Mouse (Mus musculus) CH12.LX (cell line): ENCODE measurements around the gene Amigo3. TPM values are rescaled to one million over a fixed set of nuclear protein-coding genes. Genes with fewer than 3 reads are reported as not detected.

Experiments used
- DNase-seq: peaks from one replicate; pipeline ENCODE4 v3.0.0-alpha.2; 2013; ENCODE audit errors: extremely low read depth
- H3K27ac ChIP-seq: 2 replicates; pipeline ENCODE4 v1.5.1; 2012; ENCODE audit warnings: low read depth, mild to moderate bottlenecking, control low read depth, moderate library complexity; ENCODE audit not compliant: insufficient read depth
- H3K27me3 ChIP-seq: replicated peaks from 2 replicates; pipeline ENCODE3; 2012; ENCODE audit warnings: inconsistent platforms
- H3K36me3 ChIP-seq, 2 experiments: replicated peaks in 1 of 2; 2 replicates each; pipeline versions ENCODE3 to v1.6.1; 2012; ENCODE audit warnings: inconsistent platforms in 1 of 2, low read length in 1 of 2, mild to moderate bottlenecking in 1 of 2, mixed read lengths in 1 of 2, moderate library complexity in 1 of 2; ENCODE audit not compliant: control insufficient read depth in 1 of 2, insufficient read depth in 1 of 2
- H3K4me1 ChIP-seq, 2 experiments: 2 replicates each; pipeline ENCODE4 v1.6.1; 2012; ENCODE audit warnings: inconsistent platforms in 1 of 2, moderate library complexity in 1 of 2; ENCODE audit not compliant: insufficient read depth in 2 of 2, control insufficient read depth in 1 of 2
- H3K4me2 ChIP-seq: 2 replicates; pipeline ENCODE4 v1.6.1; 2012; ENCODE audit warnings: low read depth, mild to moderate bottlenecking, control low read depth; ENCODE audit not compliant: poor library complexity, insufficient read depth, severe bottlenecking
- H3K4me3 ChIP-seq, 3 experiments: fragments of 150-350 bp in 1 of 3; sonication (generic) in 1 of 3; replicated peaks in 1 of 3; 2 replicates each; pipeline versions ENCODE3 to v1.5.1; 2011 to 2012; ENCODE audit warnings: low read depth in 2 of 3, low read length in 2 of 3, mild to moderate bottlenecking in 2 of 3, moderate library complexity in 2 of 3, control low read depth in 1 of 3, improper control_type of control experiment in 1 of 3, inconsistent platforms in 1 of 3, mixed read lengths in 1 of 3; ENCODE audit not compliant: poor library complexity in 1 of 3
- H3K79me2 ChIP-seq: replicated peaks from 2 replicates; pipeline ENCODE4 v1.6.1; 2012; ENCODE audit warnings: mild to moderate bottlenecking, moderate library complexity; ENCODE audit not compliant: control insufficient read depth, poor library complexity, insufficient read depth, severe bottlenecking; ENCODE audit errors: extremely low read depth
- H3K9ac ChIP-seq: 2 replicates; pipeline ENCODE4 v1.6.1; 2012; ENCODE audit warnings: low read depth, mild to moderate bottlenecking, control low read depth, moderate library complexity; ENCODE audit not compliant: insufficient read depth
- H3K9me3 ChIP-seq: replicated peaks from 2 replicates; pipeline ENCODE3; 2012; ENCODE audit warnings: low read length, inconsistent platforms, mixed read lengths
- BHLHE40 ChIP-seq: IDR thresholded peaks from 2 replicates; pipeline ENCODE4 v1.6.1; 2011; ENCODE audit warnings: mild to moderate bottlenecking, low read depth, low read length, improper control_type of control experiment
- CHD1 ChIP-seq: IDR thresholded peaks from 2 replicates; pipeline ENCODE4 v1.6.1; 2012; ENCODE audit warnings: low read depth, low read length, improper control_type of control experiment, inconsistent platforms
- CHD2 ChIP-seq: IDR thresholded peaks from 2 replicates; pipeline ENCODE4 v1.6.1; 2011; ENCODE audit warnings: low read length, improper control_type of control experiment
- CTCF ChIP-seq, 2 experiments: IDR thresholded peaks in 1 of 2; conservative IDR thresholded peaks in 1 of 2; 2 replicates each; pipeline ENCODE4 v1.5.1; 2011 to 2012; ENCODE audit warnings: low read depth in 2 of 2, low read length in 2 of 2, improper control_type of control experiment in 1 of 2, inconsistent platforms in 1 of 2, mild to moderate bottlenecking in 1 of 2, moderate library complexity in 1 of 2
- E2F4 ChIP-seq: IDR thresholded peaks from 2 replicates; pipeline ENCODE4 v1.6.1; 2011; ENCODE audit warnings: low read depth, low read length, improper control_type of control experiment; ENCODE audit not compliant: insufficient replicate concordance
- ELF1 ChIP-seq: IDR thresholded peaks from 2 replicates; pipeline ENCODE4 v1.6.1; 2014; ENCODE audit warnings: low read depth, mild to moderate bottlenecking, inconsistent platforms, low read length, improper control_type of control experiment
- EP300 ChIP-seq: IDR thresholded peaks from 2 replicates; pipeline ENCODE4 v1.6.1; 2011; ENCODE audit warnings: low read length, improper control_type of control experiment
- ETS1 ChIP-seq: conservative IDR thresholded peaks from 2 replicates; pipeline ENCODE4 v1.6.1; 2012; ENCODE audit warnings: low read depth, mild to moderate bottlenecking, inconsistent platforms, low read length, improper control_type of control experiment, moderate library complexity
- GABPA ChIP-seq: IDR thresholded peaks from 2 replicates; pipeline ENCODE4 v1.6.1; 2012; ENCODE audit warnings: low read depth, low read length, improper control_type of control experiment, inconsistent platforms; ENCODE audit not compliant: insufficient replicate concordance
- HCFC1 ChIP-seq: IDR thresholded peaks from 2 replicates; pipeline ENCODE4 v1.6.1; 2012; ENCODE audit warnings: low read depth, mild to moderate bottlenecking, inconsistent platforms, low read length, improper control_type of control experiment
- IRF4 ChIP-seq: IDR thresholded peaks from 2 replicates; pipeline ENCODE4 v1.6.1; 2014; ENCODE audit warnings: low read depth, mild to moderate bottlenecking, inconsistent platforms, low read length, improper control_type of control experiment
- JUN ChIP-seq: IDR thresholded peaks from 2 replicates; pipeline ENCODE4 v1.6.1; 2011; ENCODE audit warnings: low read depth, mild to moderate bottlenecking, low read length, improper control_type of control experiment, moderate library complexity; ENCODE audit not compliant: insufficient read depth
- JUND ChIP-seq: conservative IDR thresholded peaks from 2 replicates; pipeline ENCODE4 v1.6.1; 2011; ENCODE audit warnings: low read depth, low read length, improper control_type of control experiment
- KAT2A ChIP-seq: IDR thresholded peaks from 2 replicates; pipeline ENCODE4 v1.6.1; 2012; ENCODE audit warnings: low read length, improper control_type of control experiment, inconsistent platforms; ENCODE audit not compliant: insufficient replicate concordance
- MAFK ChIP-seq: IDR thresholded peaks from 2 replicates; pipeline ENCODE4 v1.6.1; 2011; ENCODE audit warnings: low read length, improper control_type of control experiment; ENCODE audit not compliant: insufficient replicate concordance
- MAX ChIP-seq: IDR thresholded peaks from 2 replicates; pipeline ENCODE4 v1.6.1; 2011; ENCODE audit warnings: low read length, improper control_type of control experiment
- MAZ ChIP-seq: IDR thresholded peaks from 2 replicates; pipeline ENCODE4 v1.6.1; 2012; ENCODE audit warnings: low read depth, mild to moderate bottlenecking, inconsistent platforms, low read length, improper control_type of control experiment, moderate library complexity
- MEF2A ChIP-seq: IDR thresholded peaks from 2 replicates; pipeline ENCODE4 v1.6.1; 2014; ENCODE audit warnings: low read depth, mild to moderate bottlenecking, inconsistent platforms, low read length, improper control_type of control experiment, borderline replicate concordance
- MXI1 ChIP-seq: IDR thresholded peaks from 2 replicates; pipeline ENCODE4 v1.6.1; 2011; ENCODE audit warnings: mild to moderate bottlenecking, low read depth, low read length, improper control_type of control experiment
- MYC ChIP-seq: IDR thresholded peaks from 2 replicates; pipeline ENCODE4 v1.6.1; 2011; ENCODE audit warnings: low read depth, mild to moderate bottlenecking, improper control_type of control experiment, low read length
- NELFE ChIP-seq: IDR thresholded peaks from 2 replicates; pipeline ENCODE4 v1.6.1; 2011; ENCODE audit warnings: low read depth, low read length, improper control_type of control experiment
- NRF1 ChIP-seq: IDR thresholded peaks from 2 replicates; pipeline ENCODE4 v1.6.1; 2014; ENCODE audit warnings: low read depth, mild to moderate bottlenecking, inconsistent platforms, low read length, improper control_type of control experiment, moderate library complexity
- PAX5 ChIP-seq: IDR thresholded peaks from 2 replicates; pipeline ENCODE4 v1.6.1; 2012; ENCODE audit warnings: low read length, inconsistent platforms, mixed read lengths
- POLR2A ChIP-seq: IDR thresholded peaks from 2 replicates; pipeline ENCODE4 v1.6.1; 2011; ENCODE audit warnings: low read depth, mild to moderate bottlenecking, improper control_type of control experiment, low read length
- POLR2AphosphoS2 ChIP-seq: IDR thresholded peaks from 2 replicates; pipeline ENCODE4 v1.6.1; 2011; ENCODE audit warnings: low read depth, low read length, improper control_type of control experiment
- RAD21 ChIP-seq: IDR thresholded peaks from 2 replicates; pipeline ENCODE4 v1.6.1; 2011; ENCODE audit warnings: low read depth, mild to moderate bottlenecking, low read length, improper control_type of control experiment, moderate library complexity
- RCOR1 ChIP-seq: conservative IDR thresholded peaks from 2 replicates; pipeline ENCODE4 v1.6.1; 2012; ENCODE audit warnings: low read depth, mild to moderate bottlenecking, inconsistent platforms, low read length, improper control_type of control experiment
- SIN3A ChIP-seq: IDR thresholded peaks from 2 replicates; pipeline ENCODE4 v1.6.1; 2012; ENCODE audit warnings: low read length, improper control_type of control experiment, inconsistent platforms
- SMC3 ChIP-seq: IDR thresholded peaks from 2 replicates; pipeline ENCODE4 v1.6.1; 2011; ENCODE audit warnings: low read depth, low read length, improper control_type of control experiment
- TBP ChIP-seq: conservative IDR thresholded peaks from 2 replicates; pipeline ENCODE4 v1.6.1; 2011; ENCODE audit warnings: low read depth, low read length, improper control_type of control experiment
- TCF12 ChIP-seq: IDR thresholded peaks from 2 replicates; pipeline ENCODE4 v1.6.1; 2014; ENCODE audit warnings: low read depth, mild to moderate bottlenecking, inconsistent platforms, low read length, improper control_type of control experiment
- UBTF ChIP-seq: IDR thresholded peaks from 2 replicates; pipeline ENCODE4 v1.6.1; 2012; ENCODE audit warnings: low read depth, mild to moderate bottlenecking, inconsistent platforms, low read length, improper control_type of control experiment, moderate library complexity
- USF1 ChIP-seq: IDR thresholded peaks from 2 replicates; pipeline ENCODE4 v1.6.1; 2014; ENCODE audit warnings: low read depth, mild to moderate bottlenecking, inconsistent platforms, low read length, improper control_type of control experiment
- USF2 ChIP-seq: conservative IDR thresholded peaks from 2 replicates; pipeline ENCODE4 v1.6.1; 2011; ENCODE audit warnings: low read depth, low read length, improper control_type of control experiment
- ZC3H11A ChIP-seq: IDR thresholded peaks from 2 replicates; pipeline ENCODE4 v1.6.1; 2012; ENCODE audit warnings: low read depth, mild to moderate bottlenecking, inconsistent platforms, low read length, improper control_type of control experiment
- ZKSCAN1 ChIP-seq: IDR thresholded peaks from 2 replicates; pipeline ENCODE4 v1.6.1; 2012; ENCODE audit warnings: low read depth, inconsistent platforms, low read length, improper control_type of control experiment, borderline replicate concordance
- ZMIZ1 ChIP-seq: IDR thresholded peaks from 2 replicates; pipeline ENCODE4 v1.6.1; 2012; ENCODE audit warnings: low read depth, mild to moderate bottlenecking, inconsistent platforms, low read length, improper control_type of control experiment
- ZNF384 ChIP-seq: IDR thresholded peaks from 2 replicates; pipeline ENCODE4 v1.6.1; 2012; ENCODE audit warnings: low read depth, low read length, improper control_type of control experiment, inconsistent platforms
- dilution Hi-C: fragments of 300-500 bp; cut with MboI; formaldehyde crosslinking; loops from 2 replicates; pipeline ENCODE4 v1.14.3; 2020; ENCODE audit warnings: low sequenced_read_pairs; ENCODE audit not compliant: extremely low pct_unique_long_range_greater_than_20kb, extremely low pct_ligation_motif_present
- in situ Hi-C: fragments of 300-500 bp; cut with MboI; formaldehyde crosslinking; loops from 3 replicates; pipeline ENCODE4 v1.14.3; 2019; ENCODE audit warnings: low sequenced_read_pairs, low pct_ligation_motif_present, low pct_unique_long_range_greater_than_20kb, mixed read lengths
- polyA plus RNA-seq: library from polyadenylated mRNA; unstranded; fragments of >175 nt; gene quantifications from 2 replicates; pipeline ENCODE4 v1.2.1, GENCODE M21; 2012; ENCODE audit warnings: low read depth; ENCODE audit not compliant: insufficient read length
- total RNA-seq, 2 experiments: library from RNA; depleted of rRNA; stranded (reverse); fragments of 300-350 nt in 1 of 2; fragments of >200 nt in 1 of 2; gene quantifications; 2 replicates each; pipeline ENCODE4 v1.2.3; 2012 to 2014

Gene Amigo3
- total and polyA plus RNA-seq, 3 experiments = 2.0 to 4.4 (median 2.2) TPM

DNA sequence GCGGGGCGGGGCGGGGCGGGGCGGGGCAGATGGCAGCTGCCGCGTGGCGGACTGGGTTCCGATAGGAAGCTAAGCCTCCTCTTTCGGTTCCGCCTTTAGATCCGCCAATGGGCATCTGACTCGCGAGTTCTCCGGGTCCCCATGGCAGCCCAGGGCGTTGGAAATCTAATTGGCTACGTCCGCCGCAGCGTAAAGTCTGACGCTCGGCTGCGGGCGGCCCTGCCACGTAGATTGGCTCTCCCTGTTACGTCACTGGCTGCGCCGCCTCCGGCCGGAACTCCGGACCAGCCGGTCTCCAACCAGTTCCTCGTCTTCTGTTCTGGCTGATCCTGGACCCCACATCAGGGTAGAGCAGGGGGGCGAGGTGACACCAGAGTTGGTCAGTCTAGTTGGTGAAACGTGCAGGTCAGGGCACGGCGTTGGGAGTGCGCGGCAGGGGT is 3.9 kb upstream of the Amigo3 start, which contains the start of gene Gmppb:
TSS of gene Gmppb (plus strand) at position 227 of the 440 bp plus-strand sequence.
- peaks cover 2 to 37% of the 10 kb centered on the region in 2 experiments; a peak in 2 of 4 replicates for H3K4me1 ChIP-seq
- no peak within 1 kb of the TSS for H3K27ac ChIP-seq
- peak within 1 kb of the TSS; percentile 71 to 88 (median 79) for H3K4me3 ChIP-seq
- H3K9ac ChIP-seq = peak within 1 kb of the TSS; percentile 64
- DNase-seq = peak; percentile 98
- TF ChIP-seq MYC = peak; percentile 51; the same call in 1 of the 2 replicates
- TF ChIP-seq E2F4 = no peak
- peak; percentile 80; the same call in 1 of the 2 replicates for TF ChIP-seq MXI1
- TF ChIP-seq USF2 = no peak
- TF ChIP-seq MAFK = no peak
- peak; percentile 65; the same call in 1 of the 2 replicates for TF ChIP-seq TBP
- no peak for TF ChIP-seq RCOR1
- TF ChIP-seq PAX5 = no peak
- no peak; the same call in 1 of the 2 replicates for TF ChIP-seq USF1
- peak; percentile 61; the same call in 1 of the 2 replicates for TF ChIP-seq MAX
- TF ChIP-seq JUND = no peak
- TF ChIP-seq ZKSCAN1 = no peak
- no peak for TF ChIP-seq ETS1
- TF ChIP-seq SMC3 = no peak
- TF ChIP-seq KAT2A = no peak
- peak; percentile 89 for TF ChIP-seq IRF4
- no peak; the same call in 1 of the 2 replicates for TF ChIP-seq POLR2AphosphoS2
- no peak; the same call in 1 of the 2 replicates for TF ChIP-seq GABPA
- TF ChIP-seq CHD2 = peak; percentile 66
- TF ChIP-seq NELFE = peak; percentile 75
- no peak for TF ChIP-seq EP300
- no peak for TF ChIP-seq CTCF (conservative IDR thresholded peaks at IDR 0.05 in 1 of 2, IDR thresholded peaks at IDR 0.05 in 1 of 2; ENCODE audit: low read depth in 2 of 2, low read length in 2 of 2)
- TF ChIP-seq JUN = no peak
- peak; percentile 79 for TF ChIP-seq HCFC1
- 0 out of 2 replicates have a peak, but pooled peaks have one; percentile 6 for TF ChIP-seq BHLHE40
- peak; percentile 91 for TF ChIP-seq ELF1
- no peak for TF ChIP-seq UBTF
- peak; percentile 25; the same call in 1 of the 2 replicates for TF ChIP-seq TCF12
- no peak for TF ChIP-seq RAD21
- TF ChIP-seq ZMIZ1 = no peak
- TF ChIP-seq CHD1 = no peak
- TF ChIP-seq NRF1 = peak; percentile 48; the same call in 1 of the 2 replicates
- TF ChIP-seq ZNF384 = no peak
- no peak for TF ChIP-seq MAZ
- peak; percentile 36; the same call in 1 of the 2 replicates for TF ChIP-seq MEF2A
- TF ChIP-seq ZC3H11A = no peak
- peak; percentile 87 for TF ChIP-seq POLR2A
- TF ChIP-seq SIN3A = peak; percentile 97
- TF ChIP-seq, all 38 proteins: peak for 15
- peak within 1 kb of the TSS; percentile 73 for H3K4me2 ChIP-seq
- H3K79me2 ChIP-seq = no peaks in the 10 kb centered on the region
- dilution Hi-C loops (no loop called here), in situ Hi-C loops (no loop called here)
- peaks cover 51 to 74% of the 10 kb centered on the region in 2 experiments for H3K36me3 ChIP-seq
- no peaks in the 10 kb centered on the region for H3K27me3 ChIP-seq
- no peaks in the 10 kb centered on the region for H3K9me3 ChIP-seq
